Mouse (Mus musculus): ENCODE data around the gene Olfr770. TPM values are rescaled to one million over a fixed set of nuclear protein-coding genes. Genes with fewer than 3 reads are reported as not detected.
"Not testable (repeated sequence)": the region's sequence is repeated elsewhere in the genome, so short reads cannot be mapped to it uniquely, and the experiment has no call there.

Olfr770 gene
- polyA plus RNA-seq (2016; fragmentation: Nextera tagmentation; extraction: Ambion mirVana) = not detected in 2 replicates

GRCm38 (mm10) chr10:129138898-129139297 lies at the start of gene Olfr770:
Gene Olfr770, minus strand, starts transcription at chr10:129138998.
- no peaks in the 10 kb centered on the region for H3K9me3 ChIP-seq
- ATAC-seq (ENCODE audit: insufficient number of reproducible peaks, insufficient read depth, low FRiP score, low TSS enrichment, low read depth) = no peak
- no peak within 1 kb of the TSS for H3K27ac ChIP-seq
- no peaks in the 10 kb centered on the region for H3K4me1 ChIP-seq (replicated peaks)
- WGBS = 72% methylated on average over 2 of the region's 2 CpGs
- H3K4me3 ChIP-seq (replicated peaks) = no peak within 1 kb of the TSS
- no peak within 1 kb of the TSS for H3K4me2 ChIP-seq
- H3K27me3 ChIP-seq = no peaks in the 10 kb centered on the region
- H3K36me3 ChIP-seq = no peaks in the 10 kb centered on the region
- H3K9ac ChIP-seq (replicated peaks) = no peak within 1 kb of the TSS

- H3K4me3 ChIP-seq (replicated peaks); H3K27ac ChIP-seq; H3K36me3 ChIP-seq; H3K27me3 ChIP-seq; H3K4me2 ChIP-seq; ATAC-seq (ENCODE audit: insufficient number of reproducible peaks, insufficient read depth, low FRiP score, low TSS enrichment, low read depth); H3K4me1 ChIP-seq (replicated peaks); H3K9me3 ChIP-seq; H3K9ac ChIP-seq (replicated peaks): not testable (repeated sequence)
Observed at GRCm38 (mm10) chr10:129187319-129187718, 48.5 kb upstream of the Olfr770 start, which contains the start of gene Olfr773. Gene Olfr773, minus strand, starts transcription at chr10:129187419.

DNA sequence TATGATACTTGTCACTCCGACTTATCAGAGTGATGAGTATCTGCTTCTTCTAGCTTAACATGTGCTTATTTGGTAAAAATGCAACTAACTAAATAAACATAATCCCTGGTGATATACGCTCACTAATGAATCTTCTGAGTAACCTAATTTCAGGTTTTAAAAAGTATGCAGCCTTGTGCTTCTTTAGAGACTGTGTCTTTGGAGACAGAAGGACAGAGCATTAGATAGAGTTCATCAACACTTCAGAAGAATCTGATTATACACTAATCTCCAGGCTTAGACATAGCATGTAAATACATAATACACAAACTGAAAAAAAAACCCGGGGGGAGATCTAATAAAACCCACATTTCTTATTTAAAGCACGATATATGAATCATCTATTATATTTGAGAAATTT lies 39.0 kb upstream of the Olfr770 start, which contains the start of gene Olfr772:
TSS of gene Olfr772 (minus strand) at position 101 of the 400 bp plus-strand sequence.
- not testable (repeated sequence) for H3K4me3 ChIP-seq (replicated peaks); H3K4me1 ChIP-seq (replicated peaks); ATAC-seq (ENCODE audit: insufficient number of reproducible peaks, insufficient read depth, low FRiP score, low TSS enrichment, low read depth)

GRCm38 (mm10) chr10:129164651-129165050 lies 25.9 kb upstream of the Olfr770 start, which contains the start of gene Olfr771:
Gene Olfr771, minus strand, starts transcription at chr10:129164751.
- Histone ChIP-seq H3K9ac (replicated peaks) (no peak within 1 kb of the TSS), H3K27ac (no peak within 1 kb of the TSS), H3K9me3 (no peaks in the 10 kb centered on the region), H3K36me3 (no peaks in the 10 kb centered on the region), H3K4me3 (replicated peaks) (no peak within 1 kb of the TSS), H3K4me1 (replicated peaks) (no peaks in the 10 kb centered on the region), H3K4me2 (no peak within 1 kb of the TSS), H3K27me3 (no peaks in the 10 kb centered on the region)
- WGBS = 82% methylated on average over 1 of the region's 1 CpGs
- ATAC-seq (ENCODE audit: insufficient number of reproducible peaks, insufficient read depth, low FRiP score, low TSS enrichment, low read depth) = no peak

More for the DNA sequence above, 39.0 kb upstream of the Olfr770 start, which contains the start of gene Olfr772:
- H3K4me2 ChIP-seq; H3K9me3 ChIP-seq; H3K9ac ChIP-seq (replicated peaks); H3K36me3 ChIP-seq; H3K27ac ChIP-seq; H3K27me3 ChIP-seq: not testable (repeated sequence)
- WGBS = 90% methylated on average over 4 of the region's 4 CpGs

DNA sequence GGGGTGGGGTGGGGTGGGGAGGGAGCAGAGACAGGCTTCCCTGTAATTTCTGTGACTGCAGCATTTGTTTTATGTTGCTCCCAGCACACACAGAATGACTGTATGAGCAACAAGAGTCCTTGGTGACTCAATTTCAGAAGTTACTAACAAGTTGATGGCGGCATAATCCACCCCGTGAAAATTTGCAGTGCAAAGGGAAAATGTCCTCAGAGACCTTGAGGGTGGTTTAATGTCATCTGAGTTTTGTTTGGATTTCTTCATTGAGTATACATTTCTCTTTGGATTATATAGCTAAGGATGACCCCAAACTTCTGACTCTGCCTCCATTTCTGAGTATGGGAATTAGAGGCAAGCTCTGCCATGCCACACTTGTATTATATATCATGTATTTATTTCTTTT lies 21.0 kb downstream of the Olfr770 start, which contains the start of gene Olfr769:
TSS of gene Olfr769 (minus strand) at position 101 of the 400 bp plus-strand sequence.
- no peaks in the 10 kb centered on the region for H3K4me1 ChIP-seq (replicated peaks)
- WGBS = 82% methylated on average over 2 of the region's 2 CpGs
- no peaks in the 10 kb centered on the region for H3K9me3 ChIP-seq
- no peaks in the 10 kb centered on the region for H3K36me3 ChIP-seq
- no peak within 1 kb of the TSS for H3K4me3 ChIP-seq (replicated peaks)
- no peak within 1 kb of the TSS for H3K4me2 ChIP-seq
- H3K27me3 ChIP-seq = no peaks in the 10 kb centered on the region
- no peak within 1 kb of the TSS for H3K27ac ChIP-seq
- ATAC-seq (ENCODE audit: insufficient number of reproducible peaks, insufficient read depth, low FRiP score, low TSS enrichment, low read depth) = no peak
- no peak within 1 kb of the TSS for H3K9ac ChIP-seq (replicated peaks)

GRCm38 (mm10) chr10:129115146-129115545 lies 23.7 kb downstream of the Olfr770 start:
- Histone ChIP-seq H3K4me1 (replicated peaks) (no peaks in the 10 kb centered on the region), H3K36me3 (no peaks in the 10 kb centered on the region), H3K4me3 (replicated peaks) (no peak overlapping the region), H3K27ac (no peak overlapping the region), H3K9ac (replicated peaks) (no peak overlapping the region), H3K4me2 (no peak overlapping the region), H3K9me3 (no peaks in the 10 kb centered on the region), H3K27me3 (no peaks in the 10 kb centered on the region)
- 91% methylated on average over 3 of the region's 3 CpGs for WGBS
- ATAC-seq (ENCODE audit: insufficient number of reproducible peaks, insufficient read depth, low FRiP score, low TSS enrichment, low read depth) = no peak

DNA sequence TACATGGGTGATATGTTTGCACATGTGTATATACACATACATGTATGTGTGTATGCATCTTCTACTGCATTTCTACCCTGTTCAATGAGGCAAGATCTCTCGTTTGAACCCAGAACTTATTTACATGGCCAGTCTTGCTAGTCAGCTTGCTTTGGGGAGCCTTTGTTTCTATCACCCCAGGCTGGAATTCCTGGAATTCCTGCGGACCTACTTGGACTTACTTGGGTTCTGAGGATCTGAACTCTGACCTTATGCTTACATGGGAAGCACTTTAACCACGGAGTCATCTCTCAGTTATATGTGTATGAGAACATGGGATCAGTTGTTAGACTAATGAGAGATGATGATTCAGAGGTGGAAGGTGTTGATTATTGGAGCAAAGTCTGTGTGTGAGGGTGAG lies 37.6 kb downstream of the Olfr770 start:
- Histone ChIP-seq H3K9me3 (no peaks in the 10 kb centered on the region), H3K4me1 (replicated peaks) (no peaks in the 10 kb centered on the region), H3K36me3 (no peaks in the 10 kb centered on the region), H3K27me3 (no peaks in the 10 kb centered on the region), H3K27ac (no peak overlapping the region), H3K4me2 (no peak overlapping the region), H3K9ac (replicated peaks) (no peak overlapping the region), H3K4me3 (replicated peaks) (no peak overlapping the region)
- no peak for ATAC-seq (ENCODE audit: insufficient number of reproducible peaks, insufficient read depth, low FRiP score, low TSS enrichment, low read depth)
- 53% methylated on average over 3 of the region's 3 CpGs for WGBS

GRCm38 (mm10) chr10:129099275-129099674 lies 39.5 kb downstream of the Olfr770 start, which contains the start of gene Olfr768:
Gene Olfr768, minus strand, starts transcription at chr10:129099375.
- Histone ChIP-seq H3K4me1 (replicated peaks) (no peaks in the 10 kb centered on the region), H3K9ac (replicated peaks) (no peak within 1 kb of the TSS), H3K9me3 (no peaks in the 10 kb centered on the region), H3K4me2 (no peak within 1 kb of the TSS), H3K4me3 (replicated peaks) (no peak within 1 kb of the TSS), H3K27me3 (no peaks in the 10 kb centered on the region), H3K27ac (no peak within 1 kb of the TSS), H3K36me3 (no peaks in the 10 kb centered on the region)
- 83% methylated on average over 1 of the region's 1 CpGs for WGBS
- ATAC-seq (ENCODE audit: insufficient number of reproducible peaks, insufficient read depth, low FRiP score, low TSS enrichment, low read depth) = no peak

DNA sequence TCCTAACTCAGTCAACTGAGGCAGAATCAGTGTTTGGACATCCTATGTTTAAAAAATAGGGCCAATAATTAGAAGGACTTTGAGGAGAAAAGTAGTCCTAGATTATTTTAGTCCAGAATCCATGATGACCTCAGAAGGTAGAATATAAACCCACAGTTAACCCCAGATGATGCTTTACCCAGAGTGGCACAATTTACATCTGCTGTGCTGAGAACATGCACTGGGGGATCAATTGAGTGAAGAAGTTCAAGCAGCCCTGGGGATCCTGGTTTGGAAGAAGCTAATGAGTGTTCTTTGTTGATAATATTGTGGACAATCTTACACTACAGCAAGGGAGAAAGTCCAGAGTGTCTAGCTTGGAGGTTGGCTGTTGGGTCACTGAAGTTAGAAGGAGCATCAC lies 56.0 kb downstream of the Olfr770 start, which contains the start of gene Olfr767:
TSS of gene Olfr767 (minus strand) at position 101 of the 400 bp plus-strand sequence.
- not testable (repeated sequence) for H3K4me3 ChIP-seq (replicated peaks); H3K27me3 ChIP-seq; H3K36me3 ChIP-seq; H3K27ac ChIP-seq; ATAC-seq (ENCODE audit: insufficient number of reproducible peaks, insufficient read depth, low FRiP score, low TSS enrichment, low read depth); H3K9ac ChIP-seq (replicated peaks); H3K9me3 ChIP-seq; H3K4me2 ChIP-seq; H3K4me1 ChIP-seq (replicated peaks)

Other genes with a start within 250 kb of the Olfr770 start
- 15.2 and 20.7 TPM in 2 replicates for gene Gdf11, start 247.3 kb downstream of the Olfr770 start, polyA plus RNA-seq (2016; fragmentation: Nextera tagmentation; extraction: Ambion mirVana)
- gene Cd63, start 238.0 kb downstream of the Olfr770 start, polyA plus RNA-seq (2016; fragmentation: Nextera tagmentation; extraction: Ambion mirVana) = 522 and 547 TPM in 2 replicates
- 9.3 and 11.4 TPM in 2 replicates for gene Rdh5, start 216.1 kb downstream of the Olfr770 start, polyA plus RNA-seq (2016; fragmentation: Nextera tagmentation; extraction: Ambion mirVana)
- gene Bloc1s1, start 215.0 kb downstream of the Olfr770 start, polyA plus RNA-seq (2016; fragmentation: Nextera tagmentation; extraction: Ambion mirVana) = 197 and 202 TPM in 2 replicates
- gene Itga7, start 205.2 kb downstream of the Olfr770 start, polyA plus RNA-seq (2016; fragmentation: Nextera tagmentation; extraction: Ambion mirVana) = 1.3 and 1.7 TPM in 2 replicates
- not detected in 2 replicates for gene Mettl7b, start 178.0 kb downstream of the Olfr770 start, polyA plus RNA-seq (2016; fragmentation: Nextera tagmentation; extraction: Ambion mirVana)
- not detected in 2 replicates for gene Olfr9, start 149.6 kb downstream of the Olfr770 start, polyA plus RNA-seq (2016; fragmentation: Nextera tagmentation; extraction: Ambion mirVana)
- not detected in 2 replicates for gene Olfr763, start 128.2 kb downstream of the Olfr770 start, polyA plus RNA-seq (2016; fragmentation: Nextera tagmentation; extraction: Ambion mirVana)
- not detected in 2 replicates for gene Olfr764-ps1, start 99.1 kb downstream of the Olfr770 start, polyA plus RNA-seq (2016; fragmentation: Nextera tagmentation; extraction: Ambion mirVana)
- gene Olfr765, start 89.0 kb downstream of the Olfr770 start, polyA plus RNA-seq (2016; fragmentation: Nextera tagmentation; extraction: Ambion mirVana) = not detected in 2 replicates
- gene Olfr766-ps1, start 70.0 kb downstream of the Olfr770 start, polyA plus RNA-seq (2016; fragmentation: Nextera tagmentation; extraction: Ambion mirVana) = not detected in 2 replicates
- gene Olfr767, start 56.1 kb downstream of the Olfr770 start, polyA plus RNA-seq (2016; fragmentation: Nextera tagmentation; extraction: Ambion mirVana) = not detected in 2 replicates
- not detected in 2 replicates for gene Olfr768, start 39.6 kb downstream of the Olfr770 start, polyA plus RNA-seq (2016; fragmentation: Nextera tagmentation; extraction: Ambion mirVana)
- gene Olfr769, start 21.1 kb downstream of the Olfr770 start, polyA plus RNA-seq (2016; fragmentation: Nextera tagmentation; extraction: Ambion mirVana) = not detected in 2 replicates
- not detected in 2 replicates for gene Olfr771, start 25.8 kb upstream of the Olfr770 start, polyA plus RNA-seq (2016; fragmentation: Nextera tagmentation; extraction: Ambion mirVana)
- not detected in 2 replicates for gene Olfr772, start 38.9 kb upstream of the Olfr770 start, polyA plus RNA-seq (2016; fragmentation: Nextera tagmentation; extraction: Ambion mirVana)
- gene Olfr773, start 48.4 kb upstream of the Olfr770 start, polyA plus RNA-seq (2016; fragmentation: Nextera tagmentation; extraction: Ambion mirVana) = not detected in 2 replicates
- not detected in 2 replicates for gene Olfr774, start 97.2 kb upstream of the Olfr770 start, polyA plus RNA-seq (2016; fragmentation: Nextera tagmentation; extraction: Ambion mirVana)
- gene Olfr775, start 109.4 kb upstream of the Olfr770 start, polyA plus RNA-seq (2016; fragmentation: Nextera tagmentation; extraction: Ambion mirVana) = not detected in 2 replicates
- gene Olfr776, start 120.1 kb upstream of the Olfr770 start, polyA plus RNA-seq (2016; fragmentation: Nextera tagmentation; extraction: Ambion mirVana) = not detected in 2 replicates
- gene Olfr777, start 132.5 kb upstream of the Olfr770 start, polyA plus RNA-seq (2016; fragmentation: Nextera tagmentation; extraction: Ambion mirVana) = not detected in 2 replicates
- not detected in 2 replicates for gene Olfr780, start 179.1 kb upstream of the Olfr770 start, polyA plus RNA-seq (2016; fragmentation: Nextera tagmentation; extraction: Ambion mirVana)
- gene Olfr781, start 189.9 kb upstream of the Olfr770 start, polyA plus RNA-seq (2016; fragmentation: Nextera tagmentation; extraction: Ambion mirVana) = not detected in 2 replicates
- not detected in 2 replicates for gene Olfr782, start 209.9 kb upstream of the Olfr770 start, polyA plus RNA-seq (2016; fragmentation: Nextera tagmentation; extraction: Ambion mirVana)
- gene Olfr784, start 245.1 kb upstream of the Olfr770 start, polyA plus RNA-seq (2016; fragmentation: Nextera tagmentation; extraction: Ambion mirVana) = 0.09 TPM in 2 replicates